Mouse (Mus musculus) left cerebral cortex, adult 2 months (tissue): Measurements from ENCODE around the gene Hdac7. TPM values are rescaled to one million over a fixed set of nuclear protein-coding genes. Genes with fewer than 3 reads are reported as not detected.

ENCODE experiments used
- DNase-seq, 2 experiments: peaks; one replicate each; pipeline ENCODE4 v3.0.0; 2021 to 2022; ENCODE audit warnings: low spot score in 2 of 2, mixed read lengths in 1 of 2; ENCODE audit errors: extremely low spot score in 1 of 2
- H3K27ac ChIP-seq: fragments of 200-600 bp; 2 replicates; pipeline ENCODE4 v1.8.1; 2022
- H3K4me3 ChIP-seq: fragments of 200-600 bp; 2 replicates; pipeline ENCODE4 v1.8.1; 2022
- CTCF ChIP-seq: fragments of 200-600 bp; IDR thresholded peaks from 2 replicates; pipeline ENCODE4 v1.8.1; 2022; ENCODE audit warnings: antibody characterized with exemption, mild to moderate bottlenecking, moderate library complexity
- intact Hi-C: fragments of 180-260 bp; cut with DNase I; formaldehyde crosslinking; loops from one replicate; pipeline ENCODE4 v1.15.1; 2025
- long read RNA-seq, 2 experiments: library from polyadenylated mRNA; stranded (forward); transcript quantifications; one replicate each; pipeline ENCODE4 v2.0.0; 2021; ENCODE audit warnings: borderline mapping rate in 2 of 2
- total RNA-seq, 2 experiments: library from RNA; stranded (reverse); gene quantifications; 2 replicates each; pipeline ENCODE4 v1.2.3; 2021

The Hdac7 gene
- total RNA-seq: 10 to 100 TPM; 38.4 to 41.6 TPM
- long read RNA-seq, experiment 1, partial matches to known transcripts: 11 of 46 reads
- long read RNA-seq, experiment 1, other reads (novel, unspliced or antisense): 34 of 46 reads
- long read RNA-seq, experiment 2, full-length matches to known transcripts: 1 of 62 reads
- long read RNA-seq, experiment 2, partial matches to known transcripts: 14 of 62 reads
- long read RNA-seq, experiment 2, other reads (novel, unspliced or antisense): 47 of 62 reads

DNA sequence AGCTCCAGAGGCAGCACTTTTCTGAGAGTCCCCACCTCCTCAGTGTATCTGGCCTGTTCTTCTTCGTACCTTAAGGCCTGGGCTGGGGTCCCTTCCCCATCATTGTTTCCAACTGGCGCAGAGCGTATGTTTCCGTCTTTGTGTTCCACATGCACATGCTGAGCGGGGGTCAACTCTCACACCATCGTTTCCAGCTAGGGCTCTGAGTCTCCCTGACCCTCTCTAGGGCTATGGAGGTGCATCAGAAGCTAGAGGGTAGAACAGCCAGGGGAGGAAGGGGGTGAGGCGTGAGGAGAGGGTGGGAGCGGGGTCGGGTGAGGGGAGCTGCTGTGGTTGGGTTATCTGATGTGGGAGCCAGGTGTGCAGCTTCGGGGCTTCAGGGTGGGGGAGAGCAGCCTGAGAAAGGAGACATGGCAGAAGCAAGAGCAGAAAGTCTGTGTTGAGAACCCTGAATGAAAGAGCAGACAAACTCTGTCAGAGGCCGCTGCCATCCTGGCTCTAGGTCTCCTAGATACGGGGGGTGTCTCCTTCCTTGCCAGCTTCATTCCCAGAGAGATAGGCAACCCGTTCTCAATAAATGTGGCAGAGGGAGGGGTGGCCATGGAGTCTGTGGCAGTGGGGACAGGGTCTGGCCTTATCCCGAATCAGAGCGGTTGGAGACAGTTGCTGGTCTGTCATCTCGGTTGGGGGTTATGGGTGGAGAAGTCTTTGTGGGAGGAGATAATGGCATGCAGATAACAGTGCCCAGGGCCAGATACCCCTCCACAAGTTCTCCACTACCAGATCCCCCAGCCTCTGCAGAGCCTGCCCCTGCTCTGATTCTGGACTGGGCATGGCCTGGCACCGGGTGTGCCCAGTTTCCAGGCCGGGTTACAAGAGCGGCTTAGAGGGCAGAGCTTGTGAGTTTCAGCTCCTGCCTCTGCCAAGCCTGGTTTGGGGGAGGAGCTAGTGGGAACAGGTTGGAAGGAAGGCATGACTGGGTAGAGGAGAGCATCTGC lies at the start of gene Hdac7:
TSS of gene Hdac7 (minus strand) at position 466 of the 998 bp plus-strand sequence.
- no peak for DNase-seq
- TF ChIP-seq CTCF: no peak
- intact Hi-C loops: no loop called here

DNA sequence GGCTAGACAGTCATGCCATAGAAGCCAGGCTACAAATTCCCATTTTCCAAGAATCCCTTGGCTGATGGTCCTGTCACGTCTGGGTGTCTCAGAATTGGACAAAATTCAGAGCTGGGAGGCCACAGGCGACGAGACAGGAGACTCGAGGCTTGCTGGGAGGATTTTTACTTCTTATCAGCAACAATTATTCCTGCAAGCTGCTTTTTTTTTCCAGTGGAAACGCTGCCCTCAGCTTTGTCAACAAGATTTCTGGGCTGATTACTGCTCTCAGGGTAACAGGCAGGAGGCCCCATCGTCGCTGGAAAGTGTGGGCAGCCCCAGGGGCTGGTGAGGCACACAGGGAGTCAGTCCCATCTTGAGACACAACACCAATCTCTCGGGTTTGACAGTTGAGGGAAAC lies 48.2 kb upstream of the Hdac7 start:
- intact Hi-C loops: no loop called here
- TF ChIP-seq CTCF: no peak
- Histone ChIP-seq H3K27ac (no peak overlapping the region), H3K4me3 (no peak overlapping the region)
- DNase-seq: no peak

More for the DNA sequence above, at the start of gene Hdac7:
- Histone ChIP-seq H3K4me3 (no peak within 1 kb of the TSS), H3K27ac (no peak within 1 kb of the TSS)

DNA sequence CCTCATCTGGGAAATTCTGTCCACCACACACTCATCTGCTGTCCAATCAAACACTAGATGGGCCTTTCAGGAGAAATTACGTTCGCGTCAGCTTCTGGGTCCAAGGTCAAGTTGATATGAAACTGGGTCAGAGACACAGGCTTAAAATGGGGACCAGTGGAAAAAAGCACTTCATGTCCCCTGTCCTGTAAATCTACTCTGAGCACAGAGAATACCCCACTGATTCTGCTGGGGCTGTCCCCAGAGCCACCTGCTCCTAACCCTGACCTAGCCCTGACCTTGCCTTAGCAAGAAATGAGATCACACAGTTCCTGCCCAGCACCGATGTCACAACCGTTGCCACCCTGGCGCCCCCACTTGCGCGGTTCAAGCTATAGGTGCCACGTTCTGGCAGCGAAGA lies 46.1 kb upstream of the Hdac7 start:
- no peak overlapping the region for H3K4me3 ChIP-seq
- no peak for DNase-seq
- intact Hi-C loops: no loop called here
- no peak overlapping the region for H3K27ac ChIP-seq
- TF ChIP-seq CTCF: no peak

DNA sequence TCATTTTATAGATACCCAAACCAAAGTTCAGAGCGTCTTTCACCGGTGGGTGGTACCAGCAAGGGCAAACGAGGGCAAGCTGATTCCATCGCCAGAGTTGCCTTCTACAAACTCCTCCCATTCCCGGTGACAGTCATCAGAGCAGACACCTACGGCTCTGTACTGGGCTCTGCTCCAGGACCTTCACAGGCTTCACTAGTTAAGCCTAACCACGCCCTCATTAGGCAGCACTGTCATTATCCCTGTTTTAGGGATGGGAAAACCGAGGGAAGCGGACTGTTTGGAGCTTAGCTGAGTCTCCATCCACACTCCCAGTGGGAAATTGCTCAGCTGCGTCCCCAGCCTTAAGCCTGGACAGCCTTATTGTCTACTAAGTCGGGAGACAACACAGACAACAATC lies 45.7 kb upstream of the Hdac7 start:
- DNase-seq: peak in 1 of 2 experiments; percentile 25
- no peak for TF ChIP-seq CTCF
- intact Hi-C loops: no loop called here
- Histone ChIP-seq H3K4me3 (no peak overlapping the region), H3K27ac (no peak overlapping the region)

DNA sequence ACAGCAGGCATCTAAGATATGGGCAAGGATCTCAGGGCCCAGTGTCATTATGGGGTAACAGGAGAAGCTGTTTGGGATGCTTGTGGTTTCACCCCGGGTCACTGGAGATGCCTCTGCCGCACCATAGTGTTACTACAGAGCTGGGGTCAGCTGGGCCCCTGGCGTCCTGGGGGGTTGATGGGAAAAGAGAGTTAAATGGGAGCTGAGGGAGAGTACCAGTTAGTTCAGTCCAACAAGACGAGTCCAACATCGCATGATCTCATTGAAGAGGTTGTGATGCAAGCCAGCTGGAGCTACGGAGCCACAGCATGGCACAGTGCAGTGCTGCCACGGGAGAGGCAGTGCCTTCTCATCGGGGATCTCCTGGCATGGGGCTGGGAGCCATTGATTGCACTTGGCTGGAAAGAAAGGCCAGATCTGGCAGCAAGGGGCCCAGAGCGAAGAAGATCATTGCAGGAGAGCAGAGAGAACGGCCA lies 43.3 kb upstream of the Hdac7 start:
- no peak overlapping the region for H3K4me3 ChIP-seq
- TF ChIP-seq CTCF: no peak
- no peak overlapping the region for H3K27ac ChIP-seq
- no peak for DNase-seq
- intact Hi-C loops: no loop called here

DNA sequence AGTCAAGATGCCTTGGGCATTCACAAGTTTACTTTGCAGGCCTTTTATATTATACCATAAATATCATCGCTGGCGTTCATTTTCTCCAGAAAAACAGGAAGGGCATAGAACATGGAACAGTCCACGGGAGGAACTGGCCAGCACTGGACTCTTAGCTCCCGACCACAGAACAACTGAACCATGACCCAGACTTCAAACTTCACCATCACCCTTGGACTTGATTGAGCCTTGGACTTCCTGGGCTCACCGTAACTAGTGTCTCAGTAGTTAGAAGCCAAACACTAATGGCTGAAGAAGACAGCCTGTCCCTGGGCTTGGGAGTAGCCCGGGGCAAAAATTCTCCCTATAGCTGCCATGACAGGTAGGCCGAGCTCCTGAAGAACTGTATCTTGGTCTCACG lies 37.1 kb upstream of the Hdac7 start:
- Histone ChIP-seq H3K27ac (no peak overlapping the region), H3K4me3 (no peak overlapping the region)
- intact Hi-C loops: no loop called here
- DNase-seq: no peak
- TF ChIP-seq CTCF: no peak

DNA sequence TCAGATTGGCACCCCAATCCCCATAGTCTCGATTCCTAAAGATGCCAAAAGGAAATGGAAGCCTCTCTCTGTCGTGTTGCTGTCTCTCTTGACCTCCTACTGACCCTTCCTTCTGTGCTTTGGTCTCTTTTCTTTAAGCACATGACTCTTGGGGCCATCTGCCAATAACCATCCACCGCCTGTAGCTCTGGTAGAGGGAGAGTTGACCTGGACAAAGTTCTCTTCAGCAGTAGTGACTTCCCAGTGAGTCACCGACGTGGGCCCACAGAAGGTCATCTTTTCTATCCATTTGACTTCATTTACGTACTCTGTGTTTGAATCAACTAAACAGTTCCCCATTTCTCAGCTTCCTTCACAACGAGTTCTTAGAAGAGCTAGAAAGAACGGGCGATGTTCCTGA lies 36.1 kb upstream of the Hdac7 start:
- Histone ChIP-seq H3K27ac (no peak overlapping the region), H3K4me3 (no peak overlapping the region)
- no peak for DNase-seq
- intact Hi-C loops: no loop called here
- TF ChIP-seq CTCF: no peak

DNA sequence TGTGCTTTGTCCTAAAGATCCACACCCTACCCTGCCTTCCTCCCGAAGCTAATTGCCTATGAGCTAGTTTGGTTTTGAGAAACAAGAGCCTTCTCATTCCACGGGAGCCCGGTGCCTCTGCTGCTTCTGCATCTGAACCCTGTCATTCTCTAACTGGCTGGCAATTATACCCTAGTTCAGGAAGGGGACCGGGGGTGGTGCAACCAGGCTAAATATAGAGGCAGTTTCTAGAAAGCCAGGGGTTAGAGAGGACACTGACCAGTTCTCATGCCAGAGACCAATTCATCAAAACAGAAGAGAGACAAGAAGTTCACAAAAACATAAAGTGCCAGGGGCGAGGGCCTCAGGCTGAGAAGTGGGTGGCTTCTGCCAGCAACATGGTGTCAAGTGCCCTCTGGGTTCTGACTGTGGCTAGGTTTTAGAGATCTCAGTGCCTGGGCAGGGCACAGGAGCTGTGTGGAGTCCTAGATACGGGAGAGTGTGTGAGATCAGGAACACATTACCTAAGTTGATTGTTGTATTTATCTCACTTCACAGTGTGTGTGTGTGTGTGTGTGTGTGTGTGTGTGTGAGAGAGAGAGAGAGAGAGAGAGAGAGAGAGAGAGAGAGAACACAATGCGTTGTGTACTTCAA lies 34.5 kb upstream of the Hdac7 start:
- no peak overlapping the region for H3K4me3 ChIP-seq
- intact Hi-C loops: no loop called here
- DNase-seq: no peak
- H3K27ac ChIP-seq: no peak overlapping the region
- TF ChIP-seq CTCF: no peak

DNA sequence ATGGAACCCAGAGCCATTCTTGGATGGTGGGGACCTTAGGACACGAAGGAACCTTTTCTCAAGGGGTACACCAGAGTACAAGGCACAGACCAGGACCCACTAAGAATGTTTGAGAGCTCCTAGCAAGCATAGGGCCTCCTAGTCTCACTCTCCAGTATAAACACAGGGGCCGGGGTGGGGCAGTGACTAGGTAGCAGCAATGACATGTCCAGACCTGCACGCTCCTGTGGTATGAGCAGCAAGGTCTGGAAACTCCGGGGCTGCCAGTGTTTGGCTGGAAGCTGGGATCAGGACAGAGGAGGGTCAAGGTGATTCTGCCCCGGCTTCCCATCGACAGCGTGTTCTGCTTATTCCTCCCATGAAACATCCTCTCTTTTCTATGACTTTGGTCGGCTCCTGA lies 31.5 kb upstream of the Hdac7 start:
- DNase-seq: no peak
- TF ChIP-seq CTCF: no peak
- Histone ChIP-seq H3K27ac (no peak overlapping the region), H3K4me3 (no peak overlapping the region)
- intact Hi-C loops: no loop called here

DNA sequence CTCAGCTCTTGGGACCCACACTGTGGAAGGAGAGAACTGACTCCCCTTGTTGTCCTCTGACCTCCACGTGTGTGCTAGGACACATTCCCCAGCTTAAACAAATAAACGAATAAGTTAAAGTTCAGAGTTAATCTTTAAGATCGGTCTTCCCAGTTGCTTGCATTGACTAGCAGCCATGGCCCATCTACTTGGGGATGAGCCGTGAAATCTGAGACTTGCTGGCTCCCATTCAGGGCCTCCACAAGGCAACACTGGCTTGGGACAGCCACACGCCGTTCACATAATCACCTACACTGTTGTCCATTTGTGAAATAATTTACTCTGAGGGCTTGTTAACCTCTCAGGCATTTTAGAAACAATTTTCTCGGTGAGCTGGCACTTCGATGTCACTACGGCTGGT lies 29.4 kb upstream of the Hdac7 start:
- H3K4me3 ChIP-seq: no peak overlapping the region
- no peak for DNase-seq
- intact Hi-C loops: no loop called here
- no peak overlapping the region for H3K27ac ChIP-seq
- TF ChIP-seq CTCF: no peak

DNA sequence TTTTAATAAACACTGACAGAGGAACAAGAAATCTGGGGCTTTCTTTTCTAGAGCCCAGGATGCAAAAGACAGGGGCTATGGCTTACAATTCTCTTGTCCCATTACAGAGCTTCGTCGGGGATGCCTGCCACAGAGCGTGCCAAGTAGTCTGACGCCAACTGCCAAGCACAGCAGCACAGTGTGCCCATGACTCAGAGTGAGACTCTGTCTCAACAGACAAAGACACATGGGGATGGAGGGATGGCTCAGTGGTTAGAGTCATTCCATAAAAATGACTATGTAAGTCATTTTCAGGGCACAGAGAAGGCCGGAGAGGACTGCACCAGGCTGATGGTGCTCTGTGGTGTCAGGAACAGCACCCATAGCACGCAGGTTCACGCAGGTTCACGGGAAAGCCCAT lies 27.9 kb upstream of the Hdac7 start:
- intact Hi-C loops: no loop called here
- no peak for DNase-seq
- H3K4me3 ChIP-seq: no peak overlapping the region
- no peak overlapping the region for H3K27ac ChIP-seq
- TF ChIP-seq CTCF: no peak
